ENCODE assay signal across 10 mouse cellular contexts in the genomic region with DNA sequence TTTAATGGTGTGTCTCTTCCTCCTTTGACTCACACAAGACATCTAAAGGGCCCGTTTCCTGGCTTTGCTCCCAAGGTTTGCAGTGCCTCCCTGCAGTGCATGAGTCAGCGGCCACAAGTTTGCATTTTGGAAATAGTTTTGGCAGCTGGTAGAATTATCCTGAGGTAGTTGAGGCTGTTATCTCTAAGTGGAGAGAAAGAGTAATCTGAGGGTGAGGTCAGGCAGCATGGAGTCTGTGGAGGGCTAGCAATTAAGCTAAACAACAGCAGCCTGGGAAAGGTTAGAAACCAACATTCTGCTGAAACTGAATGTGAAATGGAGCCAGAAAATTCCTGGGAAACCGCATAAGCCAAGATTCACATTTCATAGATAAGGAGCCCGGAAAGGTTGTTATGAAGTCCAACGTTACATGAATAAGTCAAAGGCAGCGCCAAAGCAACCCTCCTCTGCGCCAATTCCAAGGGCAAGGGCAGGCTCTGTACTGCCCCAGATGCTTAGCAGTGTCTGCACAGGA.
DNase-seq lines count a peak whose midpoint lies in the region; ATAC-seq lines count a peak whose summit lies in the region.
"Had no signal": no experiment of that assay in that cellular context is flagged by ENCODE, and none has a peak within 500 bp of the region (broad histone marks: within the 10 kb centered on the region; RNA-seq: fewer than 3 reads in every experiment).

No protein-coding gene starts in this region.

- no peaks in the 10 kb centered on the region for H3K9me3 ChIP-seq in kidney, embryonic 16.5 days (ENCODE audit: low read length)
- no peaks in the 10 kb centered on the region for H3K9me3 ChIP-seq in heart, embryonic 15.5 days (replicated peaks)
- H3K9me3 ChIP-seq: G1E had no signal

- H3K4me3 ChIP-seq in kidney, embryonic 16.5 days (ENCODE audit: low read length), result no peak overlapping the region
- H3K4me3 ChIP-seq in heart, embryonic 15.5 days, result no peak overlapping the region

- H3K9ac ChIP-seq in kidney, embryonic 16.5 days (replicated peaks; ENCODE audit: low read length), result no peak overlapping the region
- H3K9ac ChIP-seq in heart, embryonic 15.5 days, result no peak overlapping the region

- H3K4me1 ChIP-seq in kidney, embryonic 16.5 days (ENCODE audit: insufficient read depth, low read length), result no peaks in the 10 kb centered on the region
- H3K4me1 ChIP-seq in heart, embryonic 15.5 days (replicated peaks), result peaks cover 24% of the 10 kb centered on the region

- no peak for ATAC-seq in kidney, embryonic 16.5 days (ENCODE audit: low FRiP score, low TSS enrichment)
- ATAC-seq in heart, embryonic 15.5 days (replicated peaks; ENCODE audit: insufficient number of reproducible peaks, insufficient read depth, low FRiP score, low read depth), result peak; percentile 87

- no peak overlapping the region for H3K27ac ChIP-seq in kidney, embryonic 16.5 days (ENCODE audit: low read length)
- H3K27ac ChIP-seq in heart, embryonic 15.5 days, result peak overlapping the region; percentile 74

- WGBS in kidney, embryonic 16.5 days, result 73% methylated on average over 7 of the region's 7 CpGs
- 28% methylated on average over 7 of the region's 7 CpGs for WGBS in heart, embryonic 15.5 days

- DNase-seq in kidney, postnatal 10 days, result peak; percentile 18
- peak; percentile 48 to 76 for DNase-seq in adrenal gland, adult 18-20 months (ENCODE audit: low spot score in 2 of 2)
- DNase-seq in lung, postnatal 4 days, result peak; percentile 65 to 75
- DNase-seq in retina, embryonic 14.5 days (ENCODE audit: low spot score), result no peak
- no peak for DNase-seq in thymus, postnatal 0 days (ENCODE audit: low spot score)
- DNase-seq in cerebellum, adult 9-10 months, result no peak
- DNase-seq: retina, postnatal 1 day had no signal

- H3K27me3 ChIP-seq in kidney, embryonic 16.5 days (ENCODE audit: insufficient read depth, low read length), result no peaks in the 10 kb centered on the region
- H3K27me3 ChIP-seq in heart, embryonic 15.5 days, result no peaks in the 10 kb centered on the region

- no peaks in the 10 kb centered on the region for H3K36me3 ChIP-seq in kidney, embryonic 16.5 days (ENCODE audit: insufficient read depth, low read length)
- no peaks in the 10 kb centered on the region for H3K36me3 ChIP-seq in heart, embryonic 15.5 days
- H3K36me3 ChIP-seq: G1E had no signal

- H3K4me2 ChIP-seq in kidney, embryonic 16.5 days (replicated peaks; ENCODE audit: low read depth, low read length), result no peak overlapping the region
- no peak overlapping the region for H3K4me2 ChIP-seq in heart, embryonic 15.5 days

Comparison
In these comparisons a context has a peak if more than half of its experiments do, and no peak if none do; other contexts are left out.
1. DNase-seq: peak in kidney, postnatal 10 days (single experiment), adrenal gland, adult 18-20 months (2 of 2) and lung, postnatal 4 days (2 of 2); none in retina, embryonic 14.5 days (single experiment), thymus, postnatal 0 days (single experiment) and cerebellum, adult 9-10 months (single experiment).